Mouse (Mus musculus): Measurements from ENCODE around the gene Ttc29.

Gene Ttc29

DNA sequence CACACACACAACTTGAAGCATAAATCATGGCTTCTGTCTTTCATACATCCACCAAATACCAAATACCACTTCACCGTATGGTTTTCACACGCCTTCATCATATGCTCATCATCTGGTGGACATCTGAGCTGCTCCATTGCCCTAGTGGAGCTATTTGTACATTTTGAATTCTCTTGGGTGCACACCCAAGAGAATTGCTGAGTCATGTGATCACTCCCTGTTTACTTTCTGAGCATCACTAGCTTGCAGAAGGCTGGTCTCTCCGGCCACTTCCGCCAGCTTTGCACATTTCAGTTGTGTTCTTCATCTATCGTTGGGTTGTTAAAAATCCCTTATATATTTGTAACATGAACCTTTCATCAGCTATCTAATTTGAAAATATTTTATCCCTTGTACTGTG, 65.5 kb downstream of the Ttc29 start:
- DNase-seq (ENCODE audit: low spot score in 2 of 2), result no peak

- DNase-seq (ENCODE audit: low spot score in 2 of 2), result no peak
Measured at GRCm38 (mm10) chr8:78284805-78285204, 71.7 kb downstream of the Ttc29 start.

DNA sequence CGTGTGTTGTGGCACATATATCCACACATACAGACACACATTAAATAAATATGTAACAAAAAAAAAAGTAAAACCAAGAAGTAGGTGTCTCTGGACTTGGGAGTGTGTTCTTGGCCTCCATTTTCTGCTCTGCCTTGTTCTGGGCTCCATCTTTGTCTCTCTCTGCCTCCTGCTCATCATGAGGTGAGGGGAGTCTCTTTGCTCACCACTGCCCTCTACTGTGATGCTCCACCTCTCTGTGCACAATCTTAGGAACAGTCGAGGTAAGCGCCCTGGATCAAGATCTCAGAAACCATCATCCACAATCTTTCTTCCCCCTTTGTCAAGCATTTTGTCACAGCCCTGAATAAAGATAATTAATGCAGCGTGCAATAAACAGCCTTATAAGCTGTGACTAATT, 72.3 kb downstream of the Ttc29 start:
- no peak for DNase-seq (ENCODE audit: low spot score in 2 of 2)

- DNase-seq (ENCODE audit: low spot score in 2 of 2), result no peak
Measured at GRCm38 (mm10) chr8:78289374-78289971, 76.4 kb downstream of the Ttc29 start.

DNA sequence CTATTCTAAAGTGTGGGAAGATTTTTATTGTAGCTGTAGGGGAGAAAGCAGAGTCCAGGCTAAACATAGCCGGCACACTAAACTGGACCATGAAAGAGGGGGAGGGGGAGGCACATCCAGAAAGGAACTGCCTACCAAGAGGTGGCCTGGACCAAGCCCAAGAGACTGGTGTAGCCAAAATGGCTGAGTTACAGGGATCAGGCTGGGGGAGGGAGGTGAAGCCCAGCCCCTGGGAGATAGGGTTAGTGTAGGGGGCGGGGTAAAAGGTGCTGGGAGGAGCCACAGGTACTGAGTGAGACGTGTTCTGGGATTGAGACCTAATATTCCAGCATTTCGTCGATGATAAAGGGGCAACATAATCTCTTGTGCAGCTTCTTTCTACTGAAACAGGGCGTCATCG, 77.2 kb downstream of the Ttc29 start:
- DNase-seq (ENCODE audit: low spot score in 2 of 2), result no peak

DNA sequence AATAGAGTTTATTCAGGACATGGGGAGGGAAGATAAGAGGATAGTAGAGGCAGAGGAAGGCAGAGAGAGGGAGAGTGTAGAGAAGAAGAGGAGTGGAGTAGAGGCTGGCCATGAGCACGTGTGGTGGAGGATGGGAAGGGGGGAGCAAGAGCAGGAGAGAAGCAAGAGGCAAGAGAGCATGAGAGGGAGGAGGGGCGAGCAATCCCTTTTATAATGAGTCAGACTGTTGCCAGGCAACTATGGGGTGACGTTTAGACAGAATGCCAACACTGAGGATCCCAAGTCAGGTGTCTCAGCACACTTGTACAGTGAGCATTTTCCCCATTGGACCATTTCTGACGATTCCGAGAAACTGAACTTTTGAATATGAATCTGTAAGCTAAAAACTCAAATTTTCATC, 82.4 kb downstream of the Ttc29 start:
- DNase-seq (ENCODE audit: low spot score in 2 of 2), result no peak

DNA sequence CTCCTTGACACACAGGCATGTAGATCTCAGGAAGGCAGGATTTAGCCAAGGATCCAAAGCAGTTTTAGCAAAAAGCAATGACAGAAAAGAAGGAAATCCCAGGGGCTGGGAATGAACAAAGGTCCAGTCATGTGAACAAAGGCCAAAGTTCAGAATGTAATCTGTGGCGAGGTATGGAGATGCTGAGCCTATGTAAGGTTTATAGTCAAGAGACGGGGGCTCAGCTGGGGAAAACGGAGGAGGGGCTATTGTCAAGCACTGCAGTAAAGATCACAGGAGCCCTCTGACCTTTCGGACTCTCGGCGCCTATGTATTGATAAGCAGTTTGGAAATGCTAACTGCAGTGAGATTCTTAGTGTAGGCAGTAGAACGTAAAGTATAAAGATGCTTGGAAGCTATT, 90.5 kb downstream of the Ttc29 start:
- no peak for DNase-seq (ENCODE audit: low spot score in 2 of 2)

DNA sequence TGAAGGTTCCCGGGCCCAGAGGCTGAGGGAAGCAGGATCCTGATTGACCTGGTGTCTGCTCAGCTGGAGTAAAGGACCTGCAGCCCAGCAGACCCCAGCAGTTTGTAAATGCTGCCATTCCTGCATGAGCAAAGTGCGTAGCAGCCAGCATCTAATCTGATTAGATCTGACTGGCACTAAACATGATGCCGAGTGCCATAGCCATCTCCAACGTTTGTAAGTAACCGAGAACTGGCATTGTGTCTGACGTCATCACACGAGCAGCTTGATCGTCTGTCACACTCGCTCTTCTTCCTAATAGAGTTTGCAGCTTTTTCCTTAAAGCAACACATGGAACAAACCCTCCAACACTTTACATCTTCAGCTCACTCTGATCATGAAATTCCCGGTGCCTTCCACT, 93.5 kb downstream of the Ttc29 start:
- DNase-seq (ENCODE audit: low spot score in 2 of 2), result no peak

DNA sequence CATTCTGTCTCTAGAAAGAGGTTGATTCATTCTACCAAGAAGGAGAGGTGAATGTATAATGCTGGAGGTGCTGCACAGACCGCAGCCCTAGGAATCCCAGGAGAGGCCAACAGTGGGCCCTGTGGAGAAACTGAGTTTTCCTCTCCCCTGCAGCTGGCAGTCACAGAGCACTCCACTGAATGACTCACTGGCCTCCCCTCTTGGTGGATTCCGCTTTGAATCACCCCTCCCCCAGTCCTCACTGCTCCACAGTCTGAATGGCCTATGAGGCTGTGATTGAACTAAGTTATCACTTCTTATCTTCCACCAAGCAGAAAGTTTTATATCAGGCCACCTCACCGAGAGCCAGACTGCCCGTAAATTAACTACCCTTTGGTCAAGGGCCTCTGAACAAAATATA, 94.0 kb downstream of the Ttc29 start:
- DNase-seq (ENCODE audit: low spot score in 2 of 2), result no peak

DNA sequence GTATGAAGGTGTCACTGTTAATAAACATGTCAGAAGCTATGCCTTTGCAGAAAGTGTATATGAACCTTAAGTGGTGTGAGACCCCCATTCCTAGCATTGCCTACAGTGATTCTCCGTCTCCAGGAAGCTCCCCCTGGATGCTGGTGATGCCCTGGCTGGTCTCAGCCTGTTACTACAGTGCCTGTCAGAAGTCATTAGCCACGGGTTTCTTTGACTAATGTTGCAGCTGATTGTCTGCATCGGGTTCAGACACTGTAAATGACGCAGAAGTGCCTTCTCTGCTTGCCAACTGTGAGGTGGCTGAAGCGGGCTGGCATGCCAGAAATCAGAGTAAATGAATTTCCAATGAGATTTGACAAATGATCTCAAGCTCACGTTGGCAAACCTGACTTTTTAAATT, 96.4 kb downstream of the Ttc29 start:
- DNase-seq (ENCODE audit: low spot score in 2 of 2), result no peak

DNA sequence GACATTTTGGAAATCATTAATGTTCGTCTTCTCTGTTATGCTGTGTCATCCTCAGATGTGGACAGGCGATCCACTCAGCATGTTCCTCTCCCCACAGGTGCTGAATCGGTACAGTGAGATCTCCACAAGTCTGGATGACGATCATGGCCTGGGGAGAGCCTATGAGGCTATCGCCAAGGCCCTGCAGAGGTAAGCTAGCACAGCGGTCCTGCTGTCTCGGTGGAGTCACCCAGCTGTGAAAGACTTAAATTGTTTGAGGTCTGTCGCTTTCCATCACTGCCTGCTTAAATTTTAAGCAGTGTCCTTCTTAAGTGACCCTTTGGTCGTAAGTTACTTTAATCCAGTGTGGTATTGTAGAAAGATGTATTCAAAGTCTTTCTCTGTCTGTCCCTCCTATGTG, 102.5 kb downstream of the Ttc29 start:
- DNase-seq (ENCODE audit: low spot score in 2 of 2), result no peak

- DNase-seq (ENCODE audit: low spot score in 2 of 2), result no peak
Measured at GRCm38 (mm10) chr8:78317666-78318065, 104.6 kb downstream of the Ttc29 start.

GRCm38 (mm10) chr8:78323391-78323790, 110.3 kb downstream of the Ttc29 start:
- no peak for DNase-seq (ENCODE audit: low spot score in 2 of 2)

- DNase-seq (ENCODE audit: low spot score in 2 of 2), result no peak
Measured at GRCm38 (mm10) chr8:78340689-78341529, 127.8 kb downstream of the Ttc29 start.

DNA sequence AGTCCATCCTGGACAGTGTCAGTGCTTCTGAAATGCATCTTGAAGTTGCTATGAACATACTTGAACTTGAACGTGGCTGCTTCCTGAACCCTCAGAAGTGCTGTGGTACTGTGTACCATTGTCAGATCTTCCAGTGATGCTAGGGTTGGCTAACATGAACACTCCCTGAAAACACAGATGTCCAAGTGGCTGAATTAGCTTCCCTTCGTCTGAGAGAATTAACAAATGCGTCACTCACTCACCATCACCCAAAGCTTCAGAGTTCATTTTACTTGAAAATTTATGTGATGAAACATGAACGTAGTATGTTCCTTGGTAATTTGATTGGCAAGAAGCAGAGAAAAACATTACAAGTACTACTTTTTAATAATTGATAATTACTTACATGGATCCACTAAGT, 129.1 kb downstream of the Ttc29 start:
- DNase-seq (ENCODE audit: low spot score in 2 of 2), result no peak

DNA sequence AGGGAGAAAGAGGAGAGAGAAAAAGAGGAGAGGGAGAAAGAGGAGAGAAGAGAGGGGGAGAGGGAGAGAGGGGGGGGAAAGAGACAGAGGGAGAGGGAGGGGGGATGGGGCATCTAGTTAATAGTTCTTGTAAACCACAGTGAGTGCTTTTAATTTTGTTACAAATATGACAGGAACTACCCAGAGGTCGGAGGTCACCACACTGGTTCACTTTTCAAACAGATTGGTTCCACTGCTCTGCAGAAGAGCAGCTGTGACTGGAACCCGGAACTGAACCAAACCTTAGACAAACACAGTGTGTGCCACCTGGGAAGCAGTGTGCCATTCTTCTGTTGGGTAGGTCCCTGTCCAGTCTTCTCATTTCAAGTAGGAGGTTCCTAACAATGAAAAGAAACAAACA, 130.9 kb downstream of the Ttc29 start:
- no peak for DNase-seq (ENCODE audit: low spot score in 2 of 2)

DNA sequence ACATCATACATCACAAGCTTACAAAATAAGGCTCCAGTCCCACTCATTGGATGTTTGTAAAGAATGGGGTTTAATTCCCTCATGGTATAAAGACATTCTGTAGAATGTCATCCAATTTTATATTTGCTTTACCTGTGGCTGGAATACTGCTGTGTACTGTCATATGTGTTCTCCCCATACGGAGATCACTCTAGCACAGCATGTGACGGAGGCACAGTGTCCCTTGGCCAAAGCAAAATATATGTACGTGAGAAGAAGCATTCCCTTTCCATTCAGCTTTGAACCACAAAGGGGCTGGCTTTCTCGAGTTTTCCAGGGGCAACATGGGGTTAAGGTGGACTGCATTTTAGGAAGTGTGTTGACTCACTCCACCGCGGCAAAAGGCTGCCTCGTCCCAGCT, 132.6 kb downstream of the Ttc29 start:
- DNase-seq (ENCODE audit: low spot score in 2 of 2), result no peak

DNA sequence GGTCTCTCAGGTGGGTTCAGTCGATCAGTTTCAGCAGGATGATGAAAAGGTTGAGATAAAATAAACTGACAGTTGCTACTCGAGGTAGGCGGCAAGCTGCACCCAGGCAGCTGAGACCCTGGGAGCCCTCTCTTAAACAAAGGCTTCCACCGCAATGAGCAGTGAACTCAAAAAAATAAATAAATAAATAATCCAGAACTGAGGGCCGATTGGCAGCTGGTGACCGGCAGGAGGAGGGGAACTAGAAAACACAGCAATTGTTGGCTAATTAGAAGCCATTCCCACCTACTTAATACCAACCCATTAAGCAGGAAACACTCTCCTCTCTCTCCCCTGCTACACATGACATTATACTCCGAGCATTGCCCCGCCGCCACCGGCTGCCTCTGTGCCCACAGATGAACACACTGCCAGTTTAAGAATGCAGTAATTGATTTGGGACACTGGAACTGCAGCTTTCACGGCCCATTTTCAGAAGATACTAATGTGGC, 133.1 kb downstream of the Ttc29 start:
- DNase-seq (ENCODE audit: low spot score in 2 of 2), result no peak

DNA sequence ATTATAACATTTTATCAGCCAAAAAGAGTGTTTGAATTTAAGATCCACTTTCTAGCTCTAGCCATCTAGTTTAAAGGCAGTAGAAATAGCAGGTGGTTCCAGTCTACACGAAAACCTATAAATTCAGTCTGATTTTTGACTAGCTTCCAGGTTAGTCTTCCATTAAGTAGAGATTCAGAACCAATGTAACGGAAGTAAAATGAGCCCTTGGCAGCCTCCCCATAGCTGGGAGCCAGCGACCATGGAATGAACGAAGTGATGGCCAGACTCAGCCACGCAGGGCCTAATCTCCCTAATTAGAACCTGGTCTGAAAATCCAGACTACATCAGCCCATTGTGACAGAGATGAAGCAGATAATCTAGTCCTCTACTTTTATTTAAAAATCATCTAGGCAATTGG, 140.8 kb downstream of the Ttc29 start:
- no peak for DNase-seq (ENCODE audit: low spot score in 2 of 2)

DNA sequence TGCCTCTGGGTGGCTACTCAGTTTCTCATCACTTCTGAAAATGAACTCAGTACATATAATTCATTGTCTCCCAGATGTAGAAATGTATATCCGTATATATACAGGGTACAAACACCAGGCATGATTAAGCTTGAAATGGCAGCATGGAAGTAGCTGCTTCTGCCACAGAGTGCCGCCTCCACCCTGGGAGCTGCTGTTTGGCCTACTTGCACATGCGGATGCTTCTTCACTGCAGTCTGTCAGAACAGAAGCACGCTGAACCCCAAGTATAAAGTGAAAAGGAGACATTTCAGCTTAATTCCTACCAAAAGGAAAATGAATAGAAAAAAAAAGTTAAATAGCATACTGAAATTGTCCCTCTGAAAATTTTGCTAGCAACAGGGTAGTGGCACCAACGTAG, 141.7 kb downstream of the Ttc29 start:
- no peak for DNase-seq (ENCODE audit: low spot score in 2 of 2)

DNA sequence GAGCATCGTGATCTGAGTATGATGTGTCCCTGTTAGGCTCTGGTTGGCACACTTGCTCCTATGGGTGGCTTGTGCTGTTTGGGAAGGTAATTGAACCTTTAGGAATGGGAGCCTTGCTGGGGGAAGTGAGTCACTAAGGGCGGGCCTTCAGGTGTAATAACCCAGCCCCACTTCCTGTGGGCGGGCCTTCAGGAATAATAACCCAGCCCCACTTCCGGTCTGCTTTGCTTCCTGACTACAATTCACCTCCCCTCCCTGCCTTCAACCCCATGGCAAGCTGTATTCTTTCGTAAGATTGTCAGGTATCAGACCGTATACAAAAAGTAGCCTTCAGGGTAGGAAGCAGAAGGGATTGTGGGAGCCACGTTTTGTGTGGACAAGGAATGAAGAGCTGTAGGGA, 177.7 kb downstream of the Ttc29 start:
- no peak for DNase-seq (ENCODE audit: low spot score in 2 of 2)

DNA sequence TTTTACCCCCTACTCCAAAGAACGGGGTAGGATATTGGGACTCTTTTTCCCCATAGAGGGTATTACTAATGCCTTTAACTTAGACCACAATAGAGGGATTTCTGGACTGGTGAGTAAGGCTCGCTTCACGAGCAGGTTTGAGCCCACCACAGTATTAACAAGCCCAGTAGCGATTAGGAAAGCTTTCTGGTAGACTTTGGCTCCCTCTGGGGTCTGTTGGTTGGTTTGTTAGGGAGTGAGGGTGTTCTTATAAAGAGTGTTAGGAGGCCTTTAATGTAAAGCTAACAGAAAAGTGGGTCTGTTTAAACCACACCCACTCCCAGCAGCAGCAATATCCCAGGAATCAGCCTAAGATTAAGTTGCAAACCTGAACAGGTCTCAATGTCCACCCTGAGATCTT, 206.2 kb downstream of the Ttc29 start:
- no peak for DNase-seq (ENCODE audit: low spot score in 2 of 2)

- no peak for DNase-seq (ENCODE audit: low spot score in 2 of 2)
Measured at GRCm38 (mm10) chr8:78420101-78420503, 207.0 kb downstream of the Ttc29 start.

DNA sequence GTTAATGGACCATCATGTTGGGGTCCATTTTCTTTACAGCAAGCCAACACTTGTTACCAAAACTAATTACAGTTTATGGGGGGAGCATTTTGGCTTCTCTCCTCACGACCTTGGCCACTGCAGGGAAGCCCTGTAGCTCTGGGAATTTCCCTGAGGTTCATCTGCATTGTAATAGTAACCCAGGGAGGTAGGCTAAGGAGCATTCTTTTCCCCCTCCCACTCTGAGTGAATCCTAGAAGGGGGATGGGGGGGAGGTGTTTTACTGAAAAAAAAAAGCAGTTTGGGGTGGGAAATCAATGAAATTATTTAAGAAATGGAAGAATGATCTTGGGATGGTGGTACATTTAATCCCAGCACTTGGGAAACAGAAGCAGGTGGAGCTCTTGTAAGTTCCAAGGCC, 210.8 kb downstream of the Ttc29 start:
- no peak for DNase-seq (ENCODE audit: low spot score in 2 of 2)

All from thymus, postnatal 10 days (tissue).